Mouse (Mus musculus) kidney, adult 2 months (tissue): ENCODE measurements around the gene Atg13.

Experiments used
- CTCF ChIP-seq: fragments of 200-500 bp; conservative IDR thresholded peaks from 2 replicates; pipeline ENCODE4 v1.5.1; 2011; ENCODE audit warnings: low read depth, mild to moderate bottlenecking, control low read depth, low read length, moderate library complexity, mixed read lengths; ENCODE audit not compliant: insufficient read depth, insufficient read length
- POLR2A ChIP-seq: fragments of 200-500 bp; IDR thresholded peaks from one replicate; pipeline ENCODE4 v1.6.1; 2011; ENCODE audit warnings: low read depth, low read length, control low read depth

GRCm38 (mm10) chr2:91727011-91727410 is 16.6 kb upstream of the Atg13 start:
- TF ChIP-seq CTCF: no peak
- TF ChIP-seq POLR2A: no peak
